Mouse (Mus musculus) liver, adult 2 months (tissue): ENCODE measurements around the gene Ulk4.

Source experiments
- CTCF ChIP-seq: fragments of 200-500 bp; IDR thresholded peaks from 2 replicates; pipeline ENCODE4 v1.5.1; 2011; ENCODE audit warnings: low read depth, low read length, control low read depth
- POLR2A ChIP-seq: fragments of 200-500 bp; IDR thresholded peaks from 2 replicates; pipeline ENCODE4 v1.6.1; 2011; ENCODE audit warnings: low read length, control low read depth; ENCODE audit not compliant: insufficient read depth; ENCODE audit errors: extremely low read depth

DNA sequence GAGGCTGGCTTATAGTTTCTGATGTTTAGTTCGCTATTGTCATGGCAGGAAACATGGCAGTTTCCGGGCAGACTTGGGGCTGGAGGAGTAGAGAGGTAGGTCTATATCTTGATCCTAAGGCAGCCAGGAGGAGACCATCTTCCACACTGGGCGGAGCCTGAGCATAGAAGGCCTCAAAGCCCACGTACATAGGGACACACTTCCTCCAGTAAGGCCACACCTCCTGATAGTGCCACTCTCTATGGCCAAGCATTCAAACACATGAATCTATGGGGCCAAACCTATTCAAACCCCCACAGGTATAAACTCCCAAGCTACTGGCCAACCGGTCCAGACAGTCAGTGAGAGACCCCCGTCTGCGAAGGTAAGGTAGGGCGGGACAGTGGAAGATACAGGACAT lies 35.6 kb downstream of the Ulk4 start:
- TF ChIP-seq POLR2A (no peak), CTCF (no peak)
